Mouse (Mus musculus) CD4-positive, CD25-positive, alpha-beta regulatory T cell, adult 4 months (primary cell): ENCODE data around the gene Gm765. TPM values are rescaled to one million over a fixed set of nuclear protein-coding genes. Genes with fewer than 3 reads are reported as not detected.

Experiments used
- ATAC-seq: one replicate; pipeline ENCODE4 v1.8.0; 2017
- polyA plus RNA-seq, 2 experiments: library from polyadenylated mRNA; unstranded; fragments of 100-300 nt; shearing (Covaris generic); gene quantifications; one replicate each; pipeline ENCODE4 v1.2.1; 2017

Gm765 gene
- not detected for polyA plus RNA-seq

DNA sequence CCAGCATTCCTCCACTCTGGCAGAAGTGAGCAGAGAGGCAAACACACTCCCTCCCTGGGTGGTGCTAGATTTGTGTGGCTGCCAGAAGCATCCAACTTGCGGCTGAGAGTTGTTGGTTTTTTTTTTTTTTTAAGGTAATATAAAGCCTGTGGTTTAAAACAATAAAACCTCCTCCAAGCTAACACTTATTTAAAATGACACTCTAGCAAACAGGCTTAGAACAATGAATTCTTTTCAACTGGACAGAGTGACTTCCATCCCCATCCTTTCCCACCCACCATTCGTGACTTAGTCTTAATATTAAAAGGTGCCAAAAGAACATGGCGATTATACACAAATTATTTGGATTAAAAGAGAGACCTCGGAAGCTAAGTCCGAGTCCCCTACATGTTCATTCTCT lies at the start of gene Gm765:
Gene Gm765 (minus strand): TSS at position 101 of the 400 bp plus-strand sequence.
- no peak for ATAC-seq

DNA sequence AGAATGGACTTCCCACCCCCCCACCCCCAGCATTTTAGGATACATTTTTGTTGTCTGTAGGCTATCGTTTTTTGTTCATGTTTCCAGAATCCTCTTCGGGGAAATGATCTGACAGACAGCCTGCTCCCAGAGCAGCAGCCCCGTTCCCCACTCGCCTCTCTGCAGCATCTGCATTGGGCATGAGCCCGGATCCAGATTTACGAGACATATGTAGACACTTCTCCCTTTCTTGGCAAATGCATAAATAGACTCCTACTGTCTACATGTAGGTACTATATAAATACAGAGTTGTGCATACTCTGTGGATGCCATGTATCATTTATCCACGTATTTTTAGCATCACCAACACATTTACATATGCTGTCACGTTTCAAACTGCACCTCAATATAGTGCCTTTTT lies 42.9 kb upstream of the Gm765 start:
- ATAC-seq: no peak

DNA sequence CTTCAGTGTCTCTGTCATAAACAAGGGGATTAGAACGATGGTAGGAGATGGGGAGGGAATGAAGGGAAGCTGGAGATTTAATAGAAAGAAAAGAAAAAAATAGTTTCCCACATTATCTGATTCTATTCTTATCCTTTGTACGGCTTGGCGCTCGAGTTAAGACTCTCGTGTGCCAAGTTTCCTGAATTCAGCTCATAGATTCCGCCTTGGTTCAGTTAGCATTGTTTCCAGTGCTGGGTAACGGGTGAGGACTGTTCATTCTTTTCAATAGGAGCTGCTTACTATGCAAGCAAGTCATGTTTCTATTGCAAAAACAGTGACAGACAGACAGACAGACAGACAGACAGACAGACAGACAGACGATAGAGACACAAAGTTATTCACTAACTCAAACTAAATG lies 41.9 kb upstream of the Gm765 start:
- ATAC-seq: no peak

DNA sequence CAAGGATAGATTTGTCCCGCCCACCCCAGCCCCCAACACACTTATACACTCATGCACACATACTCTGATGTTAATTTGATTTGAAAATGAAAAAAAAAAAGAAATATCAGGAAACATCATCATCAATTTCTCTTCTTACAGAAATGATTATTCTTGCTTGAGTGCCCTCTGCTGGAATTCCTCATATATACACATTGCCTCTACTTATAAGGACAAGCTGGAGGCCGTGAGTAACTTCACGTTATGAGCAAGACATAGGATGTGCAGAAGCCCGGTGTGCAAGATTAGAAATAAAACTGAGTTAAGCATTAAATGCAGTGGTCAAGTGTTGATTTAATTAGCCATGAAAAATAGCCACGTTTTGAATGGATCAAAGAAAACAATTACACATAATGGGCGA lies 40.9 kb upstream of the Gm765 start:
- ATAC-seq: no peak

DNA sequence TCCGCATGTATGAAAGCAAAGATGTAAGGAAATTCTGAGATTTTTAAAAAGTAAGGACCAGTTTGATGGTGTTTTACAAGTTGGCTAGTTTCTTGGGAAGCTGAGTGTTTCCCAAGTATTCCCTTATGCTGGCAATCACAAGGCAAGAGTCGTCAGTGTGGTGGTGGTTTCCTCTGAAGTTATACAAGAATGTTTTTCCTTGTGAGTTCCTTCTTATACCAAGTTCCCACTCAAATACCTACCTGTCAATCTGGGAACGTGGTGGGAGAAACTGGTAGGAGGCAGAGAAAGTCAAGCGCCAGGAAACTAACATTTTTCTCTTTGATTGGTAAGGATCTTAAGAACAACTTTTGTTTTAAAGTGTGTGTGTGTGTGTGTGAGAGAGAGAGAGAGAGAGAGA lies 23.6 kb upstream of the Gm765 start:
- no peak for ATAC-seq

DNA sequence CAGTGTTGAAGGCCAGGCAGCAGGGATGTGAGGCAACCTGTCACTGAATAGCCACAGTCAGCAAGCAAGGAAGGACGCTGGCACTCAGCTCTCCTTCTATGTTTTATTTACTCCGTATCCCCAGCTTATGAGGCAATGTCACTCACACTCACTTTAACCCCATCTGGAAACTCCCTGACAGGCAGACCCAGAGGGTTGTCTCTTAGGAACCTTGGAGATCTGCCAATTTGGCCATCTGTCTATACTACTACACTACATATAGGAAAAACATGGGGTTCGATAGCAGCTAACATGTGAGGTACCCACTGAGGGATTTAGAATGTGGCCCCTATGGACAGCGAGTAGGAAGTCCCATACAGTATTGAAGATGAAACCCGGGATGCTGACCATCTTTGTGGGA lies 12.7 kb upstream of the Gm765 start:
- no peak for ATAC-seq

DNA sequence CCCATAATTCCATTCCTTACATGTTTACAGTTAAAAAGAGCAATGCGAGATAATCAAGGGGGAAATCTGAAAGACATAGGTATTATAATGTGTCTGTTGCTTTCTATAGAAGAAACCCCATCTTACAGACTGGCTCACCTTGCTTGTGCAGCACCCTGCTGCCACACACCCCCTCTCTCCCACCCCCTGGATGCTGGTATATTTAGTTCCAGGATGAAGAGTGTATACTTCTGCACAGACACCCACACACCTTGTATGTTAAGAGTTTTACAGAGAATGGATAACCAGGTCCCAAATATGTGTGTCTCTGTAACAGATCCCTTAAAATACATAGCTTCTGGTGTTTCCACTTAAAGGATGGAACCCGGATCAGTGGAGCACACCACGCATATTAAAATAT lies 10.7 kb upstream of the Gm765 start:
- no peak for ATAC-seq

DNA sequence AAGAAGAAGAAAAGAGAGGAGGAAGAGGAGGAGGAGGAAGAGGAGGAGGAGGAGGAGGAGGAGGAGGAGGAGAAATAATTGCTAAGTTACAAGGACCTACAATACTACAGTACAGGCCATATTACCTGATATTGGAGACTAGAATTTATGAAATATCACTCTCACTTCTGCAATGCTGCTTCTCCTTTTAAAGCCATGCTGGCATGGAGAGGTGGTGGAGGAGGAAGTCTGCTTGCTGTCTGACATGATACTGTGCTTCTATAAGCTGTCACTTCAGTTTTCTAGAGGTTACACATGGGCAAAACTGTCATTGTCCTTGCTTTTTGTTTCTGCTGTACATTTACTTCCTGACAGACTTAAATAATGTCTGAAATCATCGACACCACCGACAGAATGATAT lies 9.8 kb downstream of the Gm765 start:
- ATAC-seq: no peak

DNA sequence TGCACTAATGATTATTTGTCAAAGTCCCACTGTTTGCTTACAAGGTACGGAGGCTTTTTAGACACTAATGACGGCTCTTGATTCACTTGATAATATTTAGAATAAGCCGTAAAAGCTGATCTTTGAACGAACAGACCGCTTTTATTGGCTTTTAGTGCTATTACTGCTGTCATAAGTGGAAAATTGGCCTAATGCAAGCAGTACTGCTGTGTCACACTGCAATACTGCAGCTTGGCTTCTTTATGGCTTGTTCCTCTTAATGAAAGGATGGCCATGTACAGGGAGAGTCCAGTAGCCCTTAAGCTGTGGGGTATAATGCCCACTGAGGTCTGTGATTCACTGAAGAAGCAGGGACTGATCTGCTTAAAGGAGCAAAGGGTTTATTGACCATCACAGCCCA lies 30.9 kb downstream of the Gm765 start:
- no peak for ATAC-seq

DNA sequence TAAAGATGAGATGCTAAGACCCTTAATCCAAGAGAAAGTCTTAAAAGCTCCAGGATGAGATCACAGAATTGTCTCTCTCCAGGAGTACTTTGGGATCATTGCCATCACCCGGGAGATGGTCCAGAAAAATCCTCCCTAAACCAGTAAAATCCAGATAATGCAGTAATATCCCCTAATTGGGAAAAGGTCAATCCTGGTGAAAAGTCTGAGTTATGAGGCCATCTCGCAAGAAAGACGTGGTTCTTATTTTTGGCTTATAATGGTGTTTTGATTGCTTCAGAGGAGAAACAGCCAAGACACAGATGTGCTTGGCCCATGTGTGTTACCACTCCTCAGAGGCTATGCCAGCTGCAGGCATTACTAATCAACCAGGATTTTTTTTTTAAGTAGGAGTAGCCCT lies 34.9 kb downstream of the Gm765 start:
- ATAC-seq: no peak

DNA sequence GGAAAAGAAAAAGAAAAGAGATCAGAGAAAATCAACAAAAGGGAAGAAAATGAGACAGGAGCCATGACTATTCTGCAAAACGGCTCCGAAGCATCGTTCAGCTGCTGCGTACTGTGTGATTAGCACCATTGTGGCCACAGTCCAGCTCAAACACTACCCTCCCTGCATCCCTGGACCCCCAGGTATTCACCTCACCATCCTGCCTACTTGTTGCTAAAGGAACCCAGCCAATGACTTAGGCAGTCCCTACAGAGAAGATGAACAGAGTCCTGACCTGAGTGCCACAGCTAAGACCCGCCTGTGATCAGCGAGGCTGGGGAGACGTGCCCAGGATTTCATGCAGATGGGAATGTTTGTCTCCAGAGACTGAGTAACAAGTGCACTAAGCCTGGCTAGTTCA lies 35.4 kb downstream of the Gm765 start:
- no peak for ATAC-seq

DNA sequence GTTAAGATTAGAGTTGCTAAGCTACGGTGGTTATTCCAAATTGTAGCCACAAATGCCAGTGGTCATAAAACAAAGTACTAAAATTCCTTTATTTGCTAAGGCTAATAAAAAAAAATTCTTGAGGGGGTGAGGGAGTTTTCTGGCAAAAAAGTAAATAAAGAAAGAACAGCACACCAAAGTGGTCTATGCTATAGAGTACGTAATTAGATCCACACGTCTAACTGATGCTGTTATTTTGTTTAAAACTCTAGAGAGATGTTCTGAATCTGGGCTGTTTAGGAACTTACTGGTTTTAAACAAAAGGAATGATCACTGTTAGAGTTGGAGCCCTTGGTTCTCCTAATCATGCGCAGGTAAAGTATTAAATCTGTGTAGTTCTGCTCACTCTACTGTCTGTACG lies 50.5 kb downstream of the Gm765 start:
- ATAC-seq: no peak

DNA sequence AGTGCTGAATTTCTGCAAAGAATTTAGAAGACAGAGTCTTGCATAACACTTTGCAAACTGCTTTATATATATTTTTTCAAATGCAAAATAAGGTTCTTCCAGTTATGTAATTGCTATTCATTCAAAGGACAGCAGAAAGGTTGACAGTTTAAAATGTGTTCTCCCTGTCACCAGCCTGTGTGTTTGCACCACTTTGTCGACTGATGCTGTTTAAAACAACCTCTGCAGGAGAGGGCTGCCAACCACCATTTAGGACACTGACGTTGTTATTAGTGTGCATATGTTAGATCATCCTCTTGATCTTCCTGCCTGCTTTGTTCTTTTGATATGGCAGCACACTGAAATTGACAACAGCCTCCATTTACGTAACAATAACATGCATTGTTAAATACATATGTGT lies 54.2 kb downstream of the Gm765 start:
- no peak for ATAC-seq

DNA sequence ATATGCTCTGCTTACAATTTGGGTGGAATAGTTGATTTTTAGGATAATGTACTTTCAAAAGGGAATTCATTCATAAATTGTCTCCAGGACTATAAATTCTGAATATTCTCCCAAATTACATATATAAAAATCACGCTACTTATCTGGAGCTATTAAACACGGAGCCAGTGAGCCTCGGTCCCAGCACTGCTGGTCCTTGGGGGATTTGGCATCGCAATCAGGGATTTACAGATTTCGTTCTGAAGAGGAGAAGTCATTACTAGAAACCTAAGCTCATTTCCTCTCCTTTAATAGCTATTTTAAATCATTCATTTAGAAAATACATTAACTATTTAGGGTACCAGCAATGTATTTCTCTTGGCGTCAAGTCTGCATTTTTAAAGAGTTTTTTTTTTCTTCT lies 55.0 kb downstream of the Gm765 start:
- ATAC-seq: no peak

DNA sequence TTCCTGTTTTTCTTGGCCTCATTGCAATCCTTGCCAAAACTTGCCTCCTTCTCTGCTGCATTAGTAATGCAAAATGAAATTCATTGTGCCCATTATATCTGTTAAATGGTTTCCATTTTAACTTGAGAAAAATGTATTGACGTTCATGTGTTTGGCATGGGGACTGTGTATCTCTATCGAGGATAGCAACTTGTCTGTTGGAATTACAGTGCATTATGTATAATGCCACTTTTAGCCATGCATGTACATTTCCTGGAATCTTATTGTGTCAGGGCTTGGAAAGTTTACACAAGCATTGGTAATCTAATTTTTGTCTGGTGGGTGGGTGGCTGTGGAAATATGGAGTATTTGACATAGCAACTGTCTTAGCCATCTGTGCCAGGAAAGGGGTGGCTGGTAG lies 57.4 kb downstream of the Gm765 start:
- ATAC-seq: no peak

DNA sequence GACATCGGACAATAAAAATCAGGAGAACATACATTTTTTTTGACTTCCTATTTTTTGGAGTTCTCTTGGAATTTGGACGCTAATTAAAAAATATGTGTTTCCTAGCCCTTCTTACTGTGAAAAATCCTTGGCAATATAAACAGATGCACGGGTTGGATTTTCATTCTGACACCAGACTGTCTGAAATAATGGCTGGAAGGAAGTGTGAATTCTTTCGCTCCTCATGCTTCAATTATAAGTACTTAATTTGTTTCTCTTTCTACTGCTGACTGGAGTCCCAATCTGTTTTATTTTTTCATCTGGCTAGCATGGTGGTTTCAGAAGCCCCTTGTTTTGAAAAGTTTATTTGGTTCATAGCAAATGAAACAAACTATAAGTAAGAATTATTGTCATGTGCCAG lies 59.8 kb downstream of the Gm765 start:
- no peak for ATAC-seq

DNA sequence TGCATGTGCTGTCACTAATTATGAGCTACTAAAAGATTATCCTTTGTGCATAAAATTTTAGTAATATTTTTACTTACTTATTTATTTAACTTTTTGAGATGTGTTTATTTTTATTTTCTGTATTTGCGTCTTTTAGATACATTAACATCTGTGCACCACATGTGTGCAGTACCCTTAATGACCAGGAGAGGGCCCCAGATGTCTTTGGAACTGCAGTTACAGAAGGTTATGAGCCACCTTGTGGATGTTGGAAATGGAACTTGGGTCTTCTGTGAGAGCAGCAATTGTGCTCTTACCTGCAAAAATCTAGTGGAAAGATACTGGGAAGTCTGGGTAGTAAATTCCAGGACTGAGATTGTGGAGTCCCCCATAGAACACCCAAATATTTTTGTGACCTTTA lies 71.0 kb downstream of the Gm765 start:
- ATAC-seq: no peak

DNA sequence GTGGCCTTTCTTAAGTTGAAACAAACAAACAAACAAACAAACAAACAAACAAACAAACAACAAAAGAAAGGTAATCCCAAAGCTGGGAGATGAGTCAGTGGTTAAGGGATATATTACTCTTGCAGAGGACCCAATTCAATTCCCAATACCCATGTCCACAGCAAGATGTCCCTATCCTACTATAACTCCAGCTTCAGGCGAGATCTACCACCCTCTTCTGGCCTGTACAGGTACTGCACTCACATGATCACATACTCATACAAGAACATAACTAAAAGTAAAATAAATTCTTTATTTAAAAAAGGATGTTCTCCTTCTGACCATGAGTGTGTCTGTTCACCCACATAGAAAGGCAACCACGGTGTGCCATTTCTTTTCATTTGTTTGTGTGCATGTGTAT lies 79.6 kb downstream of the Gm765 start:
- no peak for ATAC-seq

DNA sequence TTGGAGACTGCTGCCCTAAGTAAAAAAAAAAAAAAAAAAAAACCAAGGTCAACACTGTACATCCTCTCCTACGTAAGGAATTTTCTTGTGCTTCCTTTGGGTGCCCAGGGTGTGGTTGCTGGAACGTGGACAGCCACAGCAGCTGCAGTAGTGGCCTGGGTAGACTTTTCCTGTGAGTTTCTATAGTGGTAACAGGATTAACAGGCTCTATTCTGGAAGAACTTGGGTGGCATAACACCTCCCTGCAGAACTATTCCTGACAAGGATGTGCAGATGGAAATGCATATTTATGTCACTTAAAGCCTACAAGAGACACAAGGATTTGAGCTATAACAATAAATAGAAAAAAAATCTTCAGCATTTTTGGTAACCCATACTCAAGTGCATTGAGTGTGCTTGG lies 83.5 kb downstream of the Gm765 start:
- no peak for ATAC-seq

DNA sequence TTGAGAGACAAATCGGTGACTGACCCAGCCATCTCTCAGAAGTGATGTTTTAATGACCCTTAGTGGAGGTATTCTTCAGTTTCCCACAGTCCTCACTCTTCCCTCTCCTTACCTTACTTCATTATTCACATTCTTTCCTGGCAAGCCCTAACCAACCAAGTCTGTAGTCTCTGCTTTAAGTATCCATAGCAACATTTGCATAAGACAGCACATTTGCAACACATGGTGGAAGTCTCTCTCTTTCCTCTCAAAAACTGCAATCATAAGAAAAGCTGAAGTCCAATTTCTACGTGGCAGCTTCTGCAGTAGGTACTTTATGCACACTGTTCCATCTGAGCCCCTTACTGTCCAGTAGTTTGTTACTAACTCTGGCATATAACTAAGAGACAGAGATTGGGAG lies 96.1 kb downstream of the Gm765 start:
- no peak for ATAC-seq

DNA sequence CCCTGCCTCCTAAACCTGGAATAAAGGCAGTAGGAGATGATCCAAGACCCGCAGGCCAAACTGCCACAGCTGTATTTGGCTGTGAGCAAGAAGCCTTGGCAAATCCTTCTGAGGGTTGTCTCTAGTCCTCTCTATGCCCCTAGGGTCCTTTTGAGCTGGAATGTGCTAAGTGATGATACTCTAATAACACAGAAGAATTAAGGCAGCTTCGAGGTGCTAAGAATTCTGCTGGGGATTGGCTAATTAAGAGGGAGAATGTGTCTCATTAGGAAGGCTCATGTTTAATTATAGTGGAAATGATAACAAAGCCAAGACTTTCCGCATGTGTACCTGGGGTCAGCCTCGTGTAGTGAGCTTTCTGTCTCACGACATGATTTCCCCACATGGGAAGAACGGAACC lies 99.4 kb downstream of the Gm765 start:
- no peak for ATAC-seq

DNA sequence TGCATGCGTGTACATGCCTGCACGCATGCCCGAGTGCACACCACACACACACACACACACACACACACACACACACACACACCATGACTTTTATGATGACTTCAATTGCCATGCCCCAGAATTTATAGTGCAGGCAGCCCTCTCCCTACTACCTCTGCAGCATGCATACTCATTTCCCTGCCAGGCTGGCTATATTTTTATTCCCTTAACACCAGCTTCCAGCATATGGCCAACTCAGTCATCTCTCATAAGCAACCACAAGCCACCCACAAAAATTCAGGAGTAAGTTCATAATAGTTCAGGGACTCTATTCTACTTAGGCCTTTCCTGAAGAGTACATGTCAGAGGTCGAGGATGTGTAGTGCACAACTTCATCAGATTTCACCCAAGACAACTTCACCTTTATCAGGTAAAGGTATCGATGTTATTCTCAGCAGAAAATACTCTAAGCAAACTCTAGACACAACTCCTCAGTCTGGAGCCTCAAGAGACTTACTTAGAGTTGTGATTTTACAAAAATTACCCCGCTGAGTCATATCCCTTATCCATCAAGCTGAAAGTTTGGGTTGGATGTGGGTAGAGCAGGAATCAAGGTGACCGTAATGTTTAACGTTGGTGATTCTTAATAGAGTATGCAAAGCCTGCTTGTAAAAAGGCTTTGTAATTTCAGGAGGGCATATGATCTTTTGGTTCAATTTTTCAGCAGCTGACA lies 101.8 kb downstream of the Gm765 start:
- no peak for ATAC-seq

DNA sequence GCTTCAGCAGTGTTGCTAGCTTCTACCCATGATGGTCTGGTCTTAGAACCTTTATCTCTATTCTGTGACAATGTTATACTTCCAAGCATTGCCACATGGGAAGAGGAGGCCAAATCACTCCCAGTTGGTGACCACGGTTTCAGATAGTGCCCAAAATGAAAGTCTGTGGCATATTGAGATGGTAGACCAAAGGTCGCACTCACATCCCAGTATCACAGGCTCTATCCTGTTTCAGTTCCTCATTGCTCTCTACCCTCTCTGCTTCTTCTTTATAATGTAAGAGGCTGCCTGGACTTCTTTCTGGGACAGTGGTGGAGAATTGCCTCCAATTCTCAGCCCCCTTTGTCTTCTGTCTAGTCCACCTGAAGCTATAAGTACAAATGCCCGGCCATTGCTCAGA lies 108.5 kb downstream of the Gm765 start:
- ATAC-seq: no peak

DNA sequence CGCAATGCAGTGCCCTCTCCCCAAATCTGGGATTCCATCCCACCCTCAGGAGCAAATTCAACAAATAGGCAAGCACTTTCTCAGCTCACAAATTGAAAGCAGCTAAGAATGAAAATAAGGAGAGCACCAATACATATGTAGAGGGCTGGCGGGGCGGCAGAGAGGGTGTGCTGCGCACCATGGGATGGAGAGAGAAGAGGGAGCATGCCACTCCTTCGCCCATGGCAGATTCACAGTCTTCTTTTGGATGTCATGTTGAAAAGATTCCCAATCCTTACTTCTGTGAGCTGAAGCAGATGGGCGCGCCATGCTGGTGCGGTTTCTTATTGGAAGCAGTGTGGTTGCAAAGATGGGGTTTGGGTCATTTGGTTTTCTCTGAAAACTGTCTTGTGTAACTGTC lies 118.6 kb downstream of the Gm765 start:
- no peak for ATAC-seq

DNA sequence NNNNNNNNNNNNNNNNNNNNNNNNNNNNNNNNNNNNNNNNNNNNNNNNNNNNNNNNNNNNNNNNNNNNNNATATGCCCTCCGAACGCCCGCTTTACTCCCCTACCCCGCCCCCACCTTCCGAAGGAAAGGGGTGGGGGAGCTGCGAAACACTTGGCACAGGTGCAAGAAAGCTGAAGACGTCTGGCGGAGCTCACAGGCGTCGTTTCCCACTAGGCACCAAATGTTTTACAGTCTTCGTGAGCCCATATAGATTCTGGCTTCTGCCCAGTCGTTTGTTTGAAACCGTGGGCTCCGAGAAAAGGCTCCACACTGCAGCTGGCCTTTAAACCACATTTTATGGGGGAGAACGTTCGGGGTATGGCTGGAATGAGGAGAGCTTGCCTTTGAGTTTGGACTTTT lies 120.6 kb downstream of the Gm765 start:
- no peak for ATAC-seq

DNA sequence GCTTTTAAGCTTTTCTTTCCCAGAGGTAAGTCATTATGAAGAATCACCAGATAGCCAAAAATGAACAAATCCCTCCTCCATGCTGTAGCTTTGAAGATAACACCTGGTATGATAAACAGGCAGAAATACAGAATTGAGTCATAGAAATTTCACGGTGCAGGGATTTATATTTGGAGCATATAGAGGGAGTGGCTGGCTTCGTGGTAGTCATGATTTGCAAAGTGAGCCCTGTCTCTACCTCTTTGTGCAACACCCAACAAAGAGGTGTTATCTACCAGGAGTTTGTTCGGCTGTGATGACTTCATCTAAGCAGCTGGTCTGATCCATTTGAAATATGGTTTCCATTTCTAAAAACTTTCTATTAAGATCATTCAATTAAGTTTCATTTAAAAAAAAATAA lies 130.3 kb downstream of the Gm765 start:
- ATAC-seq: no peak
